Mouse (Mus musculus): ENCODE data around the gene Il1rap.

DNA sequence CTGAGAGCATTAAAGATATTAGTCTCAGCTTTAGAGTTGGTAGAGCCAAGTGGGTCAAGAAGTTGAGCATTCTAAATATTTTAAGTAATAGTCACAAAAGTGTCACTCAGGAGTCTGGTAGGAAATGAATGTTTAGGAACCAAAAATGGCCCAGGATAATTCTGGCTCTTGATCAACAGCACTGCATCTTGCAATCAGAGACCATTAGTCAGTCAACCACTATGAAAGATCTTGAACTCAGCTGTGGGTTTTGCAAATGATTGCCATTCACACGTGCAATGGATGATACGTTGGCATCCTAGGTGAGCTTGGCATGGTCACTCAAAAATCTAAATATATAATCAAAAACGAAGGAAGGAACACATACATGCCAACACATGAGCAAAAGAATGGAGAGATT lies 23.1 kb downstream of the Il1rap start:
- TF ChIP-seq CTCF (IDR thresholded peaks at IDR 0.05; ENCODE audit: low read depth) (no peak), EP300 (IDR thresholded peaks at IDR 0.05; ENCODE audit: low read depth) (no peak)

Measured in liver, embryonic 14.5 days (tissue).